Mouse (Mus musculus) lung, adult 2 months (tissue): ENCODE measurements around the gene Il4i1.

ENCODE experiments used
- CTCF ChIP-seq: fragments of 200-500 bp; IDR thresholded peaks from 2 replicates; pipeline ENCODE4 v1.5.1; 2011; ENCODE audit warnings: mild to moderate bottlenecking, low read length, control low read depth; ENCODE audit not compliant: insufficient read depth
- POLR2A ChIP-seq: fragments of 200-500 bp; IDR thresholded peaks from 2 replicates; pipeline ENCODE4 v1.6.1; 2011; ENCODE audit warnings: low read depth, mild to moderate bottlenecking, control low read depth, low read length, borderline replicate concordance; ENCODE audit errors: extremely low read depth

- TF ChIP-seq CTCF (no peak), POLR2A (no peak)
Observed at GRCm38 (mm10) chr7:44812651-44813325, 3.4 kb upstream of the Il4i1 start.
